Comparison of ENCODE assay signal across 8 mouse cellular contexts in genomic region chr11:97573891-97574550, GRCm38 (mm10). TPM values are rescaled to one million over a fixed set of nuclear protein-coding genes. Genes with fewer than 3 reads are reported as not detected.
A peak's percentile ranks its signal among the peaks of the same experiment; 100 is the strongest.
DNase-seq lines count a peak whose midpoint lies in the region; ATAC-seq and TF ChIP-seq lines count a peak whose summit lies in the region.

No protein-coding gene starts in this region.

- H3K4me1 ChIP-seq in liver, embryonic 12.5 days = peaks cover 20% of the 10 kb centered on the region
- H3K4me1 ChIP-seq in liver, postnatal 0 days (ENCODE audit: insufficient read depth) = no peaks in the 10 kb centered on the region
- H3K4me1 ChIP-seq in intestine, embryonic 14.5 days (replicated peaks; ENCODE audit: control insufficient read depth, insufficient read depth, low read length) = peaks cover 12% of the 10 kb centered on the region
- 0 out of 2 replicates have a peak, but pooled peaks cover 8% of the 10 kb centered on the region for H3K4me1 ChIP-seq in lung, embryonic 14.5 days (ENCODE audit: insufficient read depth)

- no peaks in the 10 kb centered on the region for H3K9me3 ChIP-seq in liver, embryonic 12.5 days (replicated peaks)
- no peaks in the 10 kb centered on the region for H3K9me3 ChIP-seq in liver, postnatal 0 days (ENCODE audit: low read length)
- no peaks in the 10 kb centered on the region for H3K9me3 ChIP-seq in intestine, embryonic 14.5 days (ENCODE audit: control insufficient read depth, low read length)
- no peaks in the 10 kb centered on the region for H3K9me3 ChIP-seq in lung, embryonic 14.5 days (ENCODE audit: low read depth, low read length)

- TF ChIP-seq EP300 in liver, postnatal 0 days (IDR thresholded peaks at IDR 0.05; ENCODE audit: low read depth) = no peak

- DNase-seq in liver, postnatal 0 days = no peak
- peak; percentile 57 for DNase-seq in embryo, embryonic 9.5 days (ENCODE audit: extremely low spot score)
- no peak for DNase-seq in intestine, embryonic 14.5 days (ENCODE audit: low spot score)
- peak; percentile 50 for DNase-seq in lung, embryonic 14.5 days
- DNase-seq in right cerebral cortex, postnatal 14 days = peak; percentile 80
- no peak for DNase-seq in gastrocnemius, postnatal 36 days
- DNase-seq in Muller cell, postnatal 12 days (ENCODE audit: inconsistent ontology term) = no peak

- WGBS in liver, embryonic 12.5 days (ENCODE audit: insufficient replicate concordance) = 2% methylated on average over 26 of the region's 28 CpGs
- WGBS in liver, postnatal 0 days (ENCODE audit: insufficient replicate concordance) = 5% methylated on average over 27 of the region's 28 CpGs
- 4% methylated on average over 28 of the region's 28 CpGs for WGBS in intestine, embryonic 14.5 days
- WGBS in lung, embryonic 14.5 days = under 1% methylated on average over 26 of the region's 28 CpGs

- TF ChIP-seq CTCF in liver, postnatal 0 days (IDR thresholded peaks at IDR 0.05; ENCODE audit: low read depth) = no peak
- peak; percentile 21; the same call in 1 of the 2 replicates for TF ChIP-seq CTCF in lung, embryonic 14.5 days (IDR thresholded peaks at IDR 0.05; ENCODE audit: low read depth)

- H3K36me3 ChIP-seq in liver, embryonic 12.5 days = no peaks in the 10 kb centered on the region
- H3K36me3 ChIP-seq in liver, postnatal 0 days (replicated peaks; ENCODE audit: insufficient read depth, low read length) = no peaks in the 10 kb centered on the region
- H3K36me3 ChIP-seq in intestine, embryonic 14.5 days (ENCODE audit: control insufficient read depth, insufficient read depth, low read length) = no peaks in the 10 kb centered on the region
- no peaks in the 10 kb centered on the region for H3K36me3 ChIP-seq in lung, embryonic 14.5 days (ENCODE audit: insufficient read depth)

- no peak overlapping the region for H3K27ac ChIP-seq in liver, embryonic 12.5 days
- H3K27ac ChIP-seq in liver, postnatal 0 days (ENCODE audit: low read depth) = no peak overlapping the region
- H3K27ac ChIP-seq in intestine, embryonic 14.5 days (ENCODE audit: low read depth) = no peak overlapping the region
- no peak overlapping the region for H3K27ac ChIP-seq in lung, embryonic 14.5 days (ENCODE audit: low read depth)

- H3K27me3 ChIP-seq in liver, embryonic 12.5 days (replicated peaks) = peaks cover 100% of the 10 kb centered on the region
- peaks cover 76% of the 10 kb centered on the region for H3K27me3 ChIP-seq in liver, postnatal 0 days (ENCODE audit: insufficient read depth, low read length)
- H3K27me3 ChIP-seq in intestine, embryonic 14.5 days (replicated peaks; ENCODE audit: control insufficient read depth, insufficient read depth, low read length) = peaks cover 73% of the 10 kb centered on the region
- H3K27me3 ChIP-seq in lung, embryonic 14.5 days (ENCODE audit: insufficient read depth, low read length) = peaks cover 54% of the 10 kb centered on the region

- intact Hi-C loops in gastrocnemius, postnatal 36 days (cut with DNase I) = no loop called here

- peak; percentile 21; the same call in 1 of the 2 replicates for ATAC-seq in liver, embryonic 12.5 days
- ATAC-seq in liver, postnatal 0 days = no peak
- ATAC-seq in intestine, embryonic 14.5 days (replicated peaks; ENCODE audit: low FRiP score, low TSS enrichment, low read depth) = no peak
- ATAC-seq in lung, embryonic 14.5 days (ENCODE audit: insufficient read depth) = no peak

- H3K4me3 ChIP-seq in liver, embryonic 12.5 days = 0 out of 2 replicates have a peak overlapping the region, but pooled peaks have one; percentile 61
- no peak overlapping the region for H3K4me3 ChIP-seq in liver, postnatal 0 days (ENCODE audit: low read depth, low read length)
- peak overlapping the region; percentile 68 for H3K4me3 ChIP-seq in intestine, embryonic 14.5 days (ENCODE audit: low read depth, low read length)
- peak overlapping the region; percentile 60 for H3K4me3 ChIP-seq in lung, embryonic 14.5 days (ENCODE audit: low read depth, low read length)

- H3K9ac ChIP-seq in liver, embryonic 12.5 days = no peak overlapping the region
- H3K9ac ChIP-seq in liver, postnatal 0 days (replicated peaks) = no peak overlapping the region
- no peak overlapping the region for H3K9ac ChIP-seq in intestine, embryonic 14.5 days (ENCODE audit: low read length)
- H3K9ac ChIP-seq in lung, embryonic 14.5 days = no peak overlapping the region

- peak overlapping the region; percentile 93 for H3K4me2 ChIP-seq in liver, embryonic 12.5 days
- H3K4me2 ChIP-seq in liver, postnatal 0 days (ENCODE audit: low read depth, low read length) = no peak overlapping the region
- H3K4me2 ChIP-seq in intestine, embryonic 14.5 days (ENCODE audit: low read length) = peak overlapping the region; percentile 98
- H3K4me2 ChIP-seq in lung, embryonic 14.5 days = peak overlapping the region; percentile 98

RNA-seq across cellular contexts. Expression of gene Srcin1, which starts 2.0 kb away (rescaled TPM):
- 0.01 and 0.10 TPM in 2 replicates for polyA plus RNA-seq in liver, embryonic 12.5 days (2016; fragmentation: Nextera tagmentation; extraction: Ambion mirVana)
- polyA plus RNA-seq in liver, postnatal 0 days (2015; fragmentation: Nextera tagmentation; extraction: Ambion mirVana) = 0.02 and 0.05 TPM in 2 replicates
- polyA plus RNA-seq in intestine, embryonic 14.5 days (2014; fragmentation: Nextera tagmentation; extraction: Ambion mirVana) = 0.16 and 0.30 TPM in 2 replicates
- 0.68 and 0.70 TPM in 2 replicates for polyA plus RNA-seq in lung, embryonic 14.5 days (2014; fragmentation: Nextera tagmentation; extraction: Ambion mirVana)
- under 1 TPM; 0.59 to 0.72 TPM for total RNA-seq in gastrocnemius, postnatal 36 days (2021)

RNA-seq across cellular contexts. Expression of gene Epop, which starts 55.5 kb away (rescaled TPM):
- polyA plus RNA-seq in liver, embryonic 12.5 days (2016; fragmentation: Nextera tagmentation; extraction: Ambion mirVana) = 3.6 and 4.1 TPM in 2 replicates
- 1.1 and 1.6 TPM in 2 replicates for polyA plus RNA-seq in liver, postnatal 0 days (2015; fragmentation: Nextera tagmentation; extraction: Ambion mirVana)
- 3.1 and 3.6 TPM in 2 replicates for polyA plus RNA-seq in intestine, embryonic 14.5 days (2014; fragmentation: Nextera tagmentation; extraction: Ambion mirVana)
- polyA plus RNA-seq in lung, embryonic 14.5 days (2014; fragmentation: Nextera tagmentation; extraction: Ambion mirVana) = 6.1 and 7.4 TPM in 2 replicates
- total RNA-seq in gastrocnemius, postnatal 36 days (2021) = 1 to 10 TPM in 1 of 2 experiments, under 1 TPM in 1; 0.91 to 1.2 TPM

Comparison
In these comparisons a context has a peak if more than half of its experiments do, and no peak if none do; other contexts are left out.
1. DNase-seq: peak in embryo, embryonic 9.5 days (single experiment), lung, embryonic 14.5 days (single experiment) and right cerebral cortex, postnatal 14 days (single experiment); none in liver, postnatal 0 days (single experiment), intestine, embryonic 14.5 days (single experiment), gastrocnemius, postnatal 36 days (0 of 2) and Muller cell, postnatal 12 days (single experiment).